Comparison of ENCODE assay signal across 14 mouse cellular contexts in genomic region chr9:53072088-53072487, GRCm38 (mm10).
DNase-seq lines count a peak whose midpoint lies in the region; ATAC-seq and TF ChIP-seq lines count a peak whose summit lies in the region.
"Had no signal": no experiment of that assay in that cellular context is flagged by ENCODE, and none has a peak within 500 bp of the region (broad histone marks: within the 10 kb centered on the region; RNA-seq: fewer than 3 reads in every experiment).

No protein-coding gene starts in this region.

- no peak overlapping the region for H3K4me2 ChIP-seq in hindbrain, embryonic 13.5 days
- H3K4me2 ChIP-seq in neural tube, embryonic 15.5 days, result no peak overlapping the region
- H3K4me2 ChIP-seq: heart, embryonic 13.5 days had no signal

- no peak overlapping the region for H3K4me3 ChIP-seq in hindbrain, embryonic 13.5 days
- no peak overlapping the region for H3K4me3 ChIP-seq in hindbrain, embryonic 10.5 days
- no peak overlapping the region for H3K4me3 ChIP-seq in testis, adult 2 months (ENCODE audit: control insufficient read depth, low read depth, low read length)
- no peak overlapping the region for H3K4me3 ChIP-seq in neural tube, embryonic 15.5 days (replicated peaks)
- H3K4me3 ChIP-seq: heart, embryonic 13.5 days had no signal

- TF ChIP-seq CTCF in testis, adult 2 months (IDR thresholded peaks at IDR 0.05; ENCODE audit: control insufficient read depth, insufficient read depth, insufficient replicate concordance, low read depth, low read length), result 0 out of 2 replicates have a peak, but pooled peaks have one; percentile 4

- H3K27ac ChIP-seq in hindbrain, embryonic 13.5 days, result no peak overlapping the region
- H3K27ac ChIP-seq in hindbrain, embryonic 10.5 days, result no peak overlapping the region
- H3K27ac ChIP-seq in testis, adult 2 months (ENCODE audit: control insufficient read depth, insufficient read depth, low read depth, low read length), result no peak overlapping the region
- H3K27ac ChIP-seq in neural tube, embryonic 15.5 days (replicated peaks), result 0 out of 2 replicates have a peak overlapping the region, but pooled peaks have one; percentile 33
- H3K27ac ChIP-seq: liver, embryonic 14.5 days had no signal

- 80% methylated on average over 9 of the region's 9 CpGs for WGBS in hindbrain, embryonic 13.5 days
- 89% methylated on average over 9 of the region's 9 CpGs for WGBS in hindbrain, embryonic 10.5 days
- WGBS in neural tube, embryonic 15.5 days, result 70% methylated on average over 9 of the region's 9 CpGs

- peak; percentile 86 for ATAC-seq in hindbrain, embryonic 13.5 days (ENCODE audit: low FRiP score)
- ATAC-seq in neural tube, embryonic 15.5 days (ENCODE audit: low FRiP score), result peak; percentile 45; the same call in 1 of the 2 replicates
- ATAC-seq in erythroblast, adult 5-6 weeks (replicated peaks; ENCODE audit: low FRiP score, poor library complexity, severe bottlenecking), result no peak
- ATAC-seq: activated CD4-positive, CD25-positive, alpha-beta regulatory T cell, adult 4 months had no signal

- no peak for TF ChIP-seq POLR2A in testis, adult 2 months (IDR thresholded peaks at IDR 0.05; ENCODE audit: control insufficient read depth, low read depth, low read length)

- H3K9ac ChIP-seq in hindbrain, embryonic 13.5 days, result no peak overlapping the region
- H3K9ac ChIP-seq in neural tube, embryonic 15.5 days (replicated peaks), result no peak overlapping the region
- H3K9ac ChIP-seq: heart, embryonic 13.5 days; liver, embryonic 14.5 days had no signal

- H3K9me3 ChIP-seq in hindbrain, embryonic 13.5 days, result no peaks in the 10 kb centered on the region
- no peaks in the 10 kb centered on the region for H3K9me3 ChIP-seq in hindbrain, embryonic 10.5 days
- H3K9me3 ChIP-seq in neural tube, embryonic 15.5 days (replicated peaks), result no peaks in the 10 kb centered on the region
- H3K9me3 ChIP-seq: heart, embryonic 13.5 days had no signal

- H3K4me1 ChIP-seq in hindbrain, embryonic 13.5 days (replicated peaks), result 0 out of 2 replicates have a peak, but pooled peaks cover 6% of the 10 kb centered on the region
- H3K4me1 ChIP-seq in hindbrain, embryonic 10.5 days (replicated peaks), result peaks cover 7% of the 10 kb centered on the region; the same call in 1 of the 2 replicates
- H3K4me1 ChIP-seq in testis, adult 2 months (ENCODE audit: control insufficient read depth, insufficient read depth, low read length), result peaks cover 12% of the 10 kb centered on the region
- H3K4me1 ChIP-seq in neural tube, embryonic 15.5 days, result peaks cover 11% of the 10 kb centered on the region

- no peaks in the 10 kb centered on the region for H3K36me3 ChIP-seq in hindbrain, embryonic 13.5 days
- H3K36me3 ChIP-seq in hindbrain, embryonic 10.5 days, result no peaks in the 10 kb centered on the region
- no peaks in the 10 kb centered on the region for H3K36me3 ChIP-seq in testis, adult 2 months (ENCODE audit: control insufficient read depth, insufficient read depth, low read length)
- H3K36me3 ChIP-seq in neural tube, embryonic 15.5 days, result no peaks in the 10 kb centered on the region
- H3K36me3 ChIP-seq: heart, embryonic 13.5 days had no signal

- DNase-seq in hindbrain, embryonic 10.5 days (ENCODE audit: low spot score), result no peak
- DNase-seq in testis, postnatal 10 days (ENCODE audit: low spot score), result no peak
- DNase-seq in layer of hippocampus, adult 8-10 months (ENCODE audit: low spot score in 2 of 2), result peak; percentile 57 to 65
- DNase-seq in urinary bladder, postnatal 4 days (ENCODE audit: low spot score in 2 of 2), result no peak
- DNase-seq: gastrocnemius, postnatal 14 days; lung, postnatal 4 days had no signal

- no peaks in the 10 kb centered on the region for H3K27me3 ChIP-seq in hindbrain, embryonic 13.5 days
- no peaks in the 10 kb centered on the region for H3K27me3 ChIP-seq in hindbrain, embryonic 10.5 days (ENCODE audit: insufficient read depth, poor library complexity, severe bottlenecking)
- no peaks in the 10 kb centered on the region for H3K27me3 ChIP-seq in testis, adult 2 months (ENCODE audit: control insufficient read depth, insufficient read depth, low read length)
- no peaks in the 10 kb centered on the region for H3K27me3 ChIP-seq in neural tube, embryonic 15.5 days (replicated peaks)
- H3K27me3 ChIP-seq: CH12.LX; heart, embryonic 13.5 days had no signal

Comparison
In these comparisons a context has a peak if more than half of its experiments do, and no peak if none do; other contexts are left out.
1. DNase-seq: peak in layer of hippocampus, adult 8-10 months (2 of 2); none in hindbrain, embryonic 10.5 days (single experiment), testis, postnatal 10 days (single experiment) and urinary bladder, postnatal 4 days (0 of 2).